Mouse (Mus musculus) liver, embryonic 13.5 days (tissue): ENCODE measurements around the gene Rab33a. TPM values are rescaled to one million over a fixed set of nuclear protein-coding genes. Genes with fewer than 3 reads are reported as not detected.

Source experiments
- ATAC-seq: fragments of 200-750 bp; cut with Nextera tagmentation; 2 replicates; pipeline ENCODE4 v1.8.0; 2017; ENCODE audit warnings: low read depth, mild to moderate bottlenecking, moderate number of reproducible peaks, moderate library complexity
- DNase-seq: peaks from one replicate; pipeline ENCODE4 v3.0.0; 2022
- H3K27ac ChIP-seq: fragments of 300-500 bp; sonication (generic); 2 replicates; pipeline ENCODE4 v1.5.1; 2015; ENCODE audit warnings: moderate library complexity, mild to moderate bottlenecking, inconsistent platforms
- H3K27me3 ChIP-seq: fragments of 300-500 bp; sonication (generic); 2 replicates; pipeline ENCODE4 v1.6.1; 2015; ENCODE audit warnings: mild to moderate bottlenecking, inconsistent platforms
- H3K36me3 ChIP-seq: fragments of 300-500 bp; sonication (generic); 2 replicates; pipeline ENCODE4 v1.6.1; 2015; ENCODE audit warnings: mild to moderate bottlenecking, inconsistent platforms
- H3K4me1 ChIP-seq: fragments of 300-500 bp; sonication (generic); replicated peaks from 2 replicates; pipeline ENCODE4 v1.6.1; 2015; ENCODE audit warnings: inconsistent platforms
- H3K4me2 ChIP-seq: fragments of 300-500 bp; sonication (generic); 2 replicates; pipeline ENCODE4 v1.6.1; 2015; ENCODE audit warnings: inconsistent platforms, mild to moderate bottlenecking, moderate library complexity
- H3K4me3 ChIP-seq: fragments of 300-500 bp; sonication (generic); replicated peaks from 2 replicates; pipeline ENCODE4 v1.5.1; 2015; ENCODE audit warnings: mild to moderate bottlenecking, inconsistent platforms
- H3K9ac ChIP-seq: fragments of 300-500 bp; sonication (generic); 2 replicates; pipeline ENCODE4 v1.6.1; 2015; ENCODE audit warnings: mild to moderate bottlenecking, inconsistent platforms
- H3K9me3 ChIP-seq: fragments of 300-500 bp; sonication (generic); replicated peaks from 2 replicates; pipeline ENCODE4 v1.6.1; 2016; ENCODE audit warnings: inconsistent platforms
- WGBS: fragments of 180-500 bp; shearing (Covaris S2); methylation state at CpG from one replicate; pipeline ENCODE4 v1.1.7; 2015; ENCODE audit not compliant: insufficient replicate concordance; 5-methylcytosine and 5-hydroxymethylcytosine counted together
- polyA plus RNA-seq: library from polyadenylated mRNA; unstranded; fragments of >200 nt; fragmentation: Nextera tagmentation; extraction: Ambion mirVana; gene quantifications from 2 replicates; pipeline ENCODE4 v1.2.1, GENCODE M21; 2015

Rab33a gene
- polyA plus RNA-seq, 1 experiment from 2014 or later = 0.53 TPM

GRCm38 (mm10) chrX:48525866-48526265 is 6.8 kb downstream of the Rab33a start:
- no peak overlapping the region for H3K27ac ChIP-seq
- no peak overlapping the region for H3K9ac ChIP-seq
- H3K9me3 ChIP-seq = no peaks in the 10 kb centered on the region
- no peaks in the 10 kb centered on the region for H3K27me3 ChIP-seq
- no peak for ATAC-seq
- H3K36me3 ChIP-seq = no peaks in the 10 kb centered on the region
- DNase-seq = no peak
- WGBS = 55% methylated on average over 8 of the region's 8 CpGs
- H3K4me3 ChIP-seq = no peak overlapping the region
- no peak overlapping the region for H3K4me2 ChIP-seq
- no peaks in the 10 kb centered on the region for H3K4me1 ChIP-seq

- no peak for DNase-seq
- WGBS = 8% methylated on average over 2 of the region's 3 CpGs
- H3K27me3 ChIP-seq = no peaks in the 10 kb centered on the region
- no peak overlapping the region for H3K27ac ChIP-seq
- no peaks in the 10 kb centered on the region for H3K4me1 ChIP-seq
- H3K36me3 ChIP-seq = no peaks in the 10 kb centered on the region
- H3K4me2 ChIP-seq = no peak overlapping the region
- no peak overlapping the region for H3K9ac ChIP-seq
- ATAC-seq = no peak
- H3K9me3 ChIP-seq = no peaks in the 10 kb centered on the region
- H3K4me3 ChIP-seq = no peak overlapping the region
These were observed 7.3 kb downstream of the Rab33a start for GRCm38 (mm10) chrX:48526435-48526834.

- no peak overlapping the region for H3K27ac ChIP-seq
- H3K9ac ChIP-seq = no peak overlapping the region
- 38% methylated on average over 3 of the region's 3 CpGs for WGBS
- no peaks in the 10 kb centered on the region for H3K27me3 ChIP-seq
- DNase-seq (peak; percentile 24), ATAC-seq (no peak)
- H3K4me1 ChIP-seq = no peaks in the 10 kb centered on the region
- H3K9me3 ChIP-seq = no peaks in the 10 kb centered on the region
- H3K4me3 ChIP-seq = no peak overlapping the region
- H3K4me2 ChIP-seq = no peak overlapping the region
- no peaks in the 10 kb centered on the region for H3K36me3 ChIP-seq
These were observed 13.1 kb downstream of the Rab33a start for GRCm38 (mm10) chrX:48532175-48532574.

Other genes with a start within 250 kb of the Rab33a start
- 2.8 TPM in 2 replicates for gene Bcorl1, start 177.9 kb upstream of the Rab33a start, polyA plus RNA-seq
- gene Elf4, start 56.2 kb upstream of the Rab33a start, polyA plus RNA-seq = 1.8 and 2.2 TPM in 2 replicates
- 65.7 and 76.3 TPM in 2 replicates for gene Aifm1, start 5.7 kb upstream of the Rab33a start, polyA plus RNA-seq
- gene Zfp280c, start 75.2 kb downstream of the Rab33a start, polyA plus RNA-seq = 3.5 and 5.2 TPM in 2 replicates
- 4.9 and 6.2 TPM in 2 replicates for gene Slc25a14, start 104.1 kb downstream of the Rab33a start, polyA plus RNA-seq
- gene Gpr119, start 155.2 kb downstream of the Rab33a start, polyA plus RNA-seq = not detected in 2 replicates
- gene Rbmx2, start 175.7 kb downstream of the Rab33a start, polyA plus RNA-seq = 19.9 and 20.1 TPM in 2 replicates